Mouse (Mus musculus) heart, adult 18-20 months (tissue): ENCODE results near the gene Prkaa1. TPM values are rescaled to one million over a fixed set of nuclear protein-coding genes. Genes with fewer than 3 reads are reported as not detected.
"Not testable (repeated sequence)": the region's sequence is repeated elsewhere in the genome, so short reads cannot be mapped to it uniquely, and the experiment has no call there.

Experiments used
- DNase-seq, 2 experiments: peaks; one replicate each; pipeline ENCODE4 v3.0.0; 2021 to 2022; ENCODE audit warnings: mixed read lengths in 1 of 2
- total RNA-seq, 2 experiments: library from RNA; stranded (reverse); gene quantifications; 2 replicates each; pipeline ENCODE4 v1.2.3; 2021

The Prkaa1 gene
- total RNA-seq, 2 experiments from 2014 or later, result 12.5 to 13.9 TPM

- DNase-seq, result no peak
These were observed 14.4 kb upstream of the Prkaa1 start for GRCm38 (mm10) chr15:5129111-5129805.

GRCm38 (mm10) chr15:5130887-5131668 is 12.6 kb upstream of the Prkaa1 start:
- DNase-seq, result not testable (repeated sequence)

- DNase-seq, result no peak
These were observed 10.4 kb upstream of the Prkaa1 start for GRCm38 (mm10) chr15:5133301-5133700.

GRCm38 (mm10) chr15:5134179-5134578 is 9.5 kb upstream of the Prkaa1 start:
- DNase-seq, result no peak

- no peak for DNase-seq
These were observed 8.6 kb upstream of the Prkaa1 start for GRCm38 (mm10) chr15:5134945-5135483.

GRCm38 (mm10) chr15:5138021-5138856 is 5.4 kb upstream of the Prkaa1 start:
- no peak for DNase-seq

- DNase-seq, result no peak
These were observed 4.3 kb upstream of the Prkaa1 start for GRCm38 (mm10) chr15:5139366-5139765.

GRCm38 (mm10) chr15:5139863-5140262 is 3.8 kb upstream of the Prkaa1 start:
- DNase-seq, result no peak

- no peak for DNase-seq
These were observed 3.3 kb upstream of the Prkaa1 start for GRCm38 (mm10) chr15:5140357-5140756.

- no peak for DNase-seq
These were observed 1.6 kb upstream of the Prkaa1 start for GRCm38 (mm10) chr15:5142047-5142446.

- DNase-seq, result no peak
These were observed 947 bp upstream of the Prkaa1 start for GRCm38 (mm10) chr15:5142714-5143113.

GRCm38 (mm10) chr15:5144021-5144778 is 539 bp downstream of the Prkaa1 start:
- DNase-seq, result peak in 1 of 2 experiments; percentile 71

GRCm38 (mm10) chr15:5145196-5145945 is 1.7 kb downstream of the Prkaa1 start:
- DNase-seq, result no peak

- no peak for DNase-seq
These were observed 5.5 kb downstream of the Prkaa1 start for GRCm38 (mm10) chr15:5149187-5149586.

- DNase-seq, result no peak
These were observed 8.5 kb downstream of the Prkaa1 start for GRCm38 (mm10) chr15:5152171-5152570.

- no peak for DNase-seq
These were observed 11.0 kb downstream of the Prkaa1 start for GRCm38 (mm10) chr15:5154621-5155020.

GRCm38 (mm10) chr15:5155093-5155492 is 11.4 kb downstream of the Prkaa1 start:
- DNase-seq, result no peak

GRCm38 (mm10) chr15:5156355-5156754 is 12.7 kb downstream of the Prkaa1 start:
- no peak for DNase-seq

GRCm38 (mm10) chr15:5157386-5157785 is 13.7 kb downstream of the Prkaa1 start:
- peak in 1 of 2 experiments; percentile 22 for DNase-seq

- peak; percentile 52 to 58 for DNase-seq
These were observed 15.2 kb downstream of the Prkaa1 start for GRCm38 (mm10) chr15:5158827-5159226.
